Mouse (Mus musculus) megakaryocyte, embryonic 14.5 days (primary cell): ENCODE results near the gene Kat14. TPM values are rescaled to one million over a fixed set of nuclear protein-coding genes. Genes with fewer than 3 reads are reported as not detected.

Experiments
- H3K27me3 ChIP-seq: replicated peaks from 2 replicates; pipeline ENCODE3; 2012; ENCODE audit warnings: inconsistent platforms
- H3K36me3 ChIP-seq: replicated peaks from 2 replicates; pipeline ENCODE3; 2012; ENCODE audit warnings: low read length, inconsistent platforms, mixed read lengths
- H3K4me1 ChIP-seq: 2 replicates; pipeline ENCODE4 v1.6.1; 2012; ENCODE audit warnings: inconsistent platforms
- H3K4me3 ChIP-seq: replicated peaks from 2 replicates; pipeline ENCODE3; 2012; ENCODE audit warnings: moderate library complexity, mild to moderate bottlenecking, inconsistent platforms
- H3K9me3 ChIP-seq: 2 replicates; pipeline ENCODE4 v1.6.1; 2012; ENCODE audit warnings: inconsistent platforms
- FLI1 ChIP-seq: IDR thresholded peaks from 2 replicates; pipeline ENCODE4 v1.6.1; 2012; ENCODE audit warnings: low read length, inconsistent platforms, mixed read lengths
- GATA1 ChIP-seq: IDR thresholded peaks from 3 replicates; pipeline ENCODE4 v1.6.1; 2012; ENCODE audit warnings: mixed read lengths, low read length, inconsistent platforms, borderline replicate concordance
- polyA plus RNA-seq: library from polyadenylated mRNA; stranded (reverse); fragments of >175 nt; gene quantifications from 2 replicates; pipeline ENCODE4 v1.2.3, GENCODE M21; 2012; ENCODE audit warnings: low replicate concordance; ENCODE audit not compliant: insufficient read depth

Gene Kat14
- polyA plus RNA-seq, 1 experiment, result 5.0 TPM

- Histone ChIP-seq H3K4me1 (no peaks in the 10 kb centered on the region), H3K4me3 (no peak overlapping the region), H3K9me3 (peaks cover 8% of the 10 kb centered on the region), H3K27me3 (no peaks in the 10 kb centered on the region), H3K36me3 (no peaks in the 10 kb centered on the region)
- TF ChIP-seq GATA1, result no peak
- TF ChIP-seq FLI1, result no peak
These were observed 49.3 kb downstream of the Kat14 start for GRCm38 (mm10) chr2:144418062-144418461.

- peak overlapping the region; percentile 11 for H3K4me3 ChIP-seq
- H3K9me3 ChIP-seq, result peaks cover 18% of the 10 kb centered on the region
- no peaks in the 10 kb centered on the region for H3K4me1 ChIP-seq
- TF ChIP-seq FLI1 (no peak), GATA1 (no peak)
- H3K27me3 ChIP-seq, result peaks cover 2% of the 10 kb centered on the region
- no peaks in the 10 kb centered on the region for H3K36me3 ChIP-seq
These were observed 53.4 kb downstream of the Kat14 start for GRCm38 (mm10) chr2:144422094-144422675.

GRCm38 (mm10) chr2:144425761-144426160, 57.0 kb downstream of the Kat14 start:
- peaks cover 7% of the 10 kb centered on the region for H3K27me3 ChIP-seq
- no peaks in the 10 kb centered on the region for H3K36me3 ChIP-seq
- no peaks in the 10 kb centered on the region for H3K4me1 ChIP-seq
- no peak overlapping the region for H3K4me3 ChIP-seq
- TF ChIP-seq FLI1 (no peak), GATA1 (no peak)
- peaks cover 18% of the 10 kb centered on the region for H3K9me3 ChIP-seq

- H3K9me3 ChIP-seq, result peaks cover 12% of the 10 kb centered on the region
These were observed 59.1 kb downstream of the Kat14 start for GRCm38 (mm10) chr2:144427852-144428251.

GRCm38 (mm10) chr2:144428659-144429058, 59.9 kb downstream of the Kat14 start:
- peaks cover 7% of the 10 kb centered on the region for H3K27me3 ChIP-seq
- no peak overlapping the region for H3K4me3 ChIP-seq
- no peaks in the 10 kb centered on the region for H3K4me1 ChIP-seq
- H3K36me3 ChIP-seq, result no peaks in the 10 kb centered on the region
- H3K9me3 ChIP-seq, result peaks cover 4% of the 10 kb centered on the region
- no peak for TF ChIP-seq FLI1
- TF ChIP-seq GATA1, result no peak

More at GRCm38 (mm10) chr2:144427852-144428251, 59.1 kb downstream of the Kat14 start:
- no peaks in the 10 kb centered on the region for H3K36me3 ChIP-seq
- peaks cover 7% of the 10 kb centered on the region for H3K27me3 ChIP-seq
- no peaks in the 10 kb centered on the region for H3K4me1 ChIP-seq
- H3K4me3 ChIP-seq, result no peak overlapping the region
- TF ChIP-seq FLI1 (no peak), GATA1 (no peak)

GRCm38 (mm10) chr2:144429171-144429570, 60.4 kb downstream of the Kat14 start:
- no peaks in the 10 kb centered on the region for H3K4me1 ChIP-seq
- no peaks in the 10 kb centered on the region for H3K36me3 ChIP-seq
- no peak for TF ChIP-seq GATA1
- TF ChIP-seq FLI1, result no peak
- H3K27me3 ChIP-seq, result peaks cover 7% of the 10 kb centered on the region
- H3K4me3 ChIP-seq, result no peak overlapping the region
- H3K9me3 ChIP-seq, result no peaks in the 10 kb centered on the region

- H3K27me3 ChIP-seq, result peaks cover 5% of the 10 kb centered on the region
- no peaks in the 10 kb centered on the region for H3K9me3 ChIP-seq
- no peaks in the 10 kb centered on the region for H3K36me3 ChIP-seq
- H3K4me3 ChIP-seq, result no peak overlapping the region
- TF ChIP-seq FLI1 (no peak), GATA1 (no peak)
- no peaks in the 10 kb centered on the region for H3K4me1 ChIP-seq
These were observed 62.6 kb downstream of the Kat14 start for GRCm38 (mm10) chr2:144431286-144431825.

- Histone ChIP-seq H3K27me3 (no peaks in the 10 kb centered on the region), H3K4me1 (no peaks in the 10 kb centered on the region), H3K9me3 (no peaks in the 10 kb centered on the region), H3K4me3 (no peak overlapping the region), H3K36me3 (no peaks in the 10 kb centered on the region)
- no peak for TF ChIP-seq GATA1
- TF ChIP-seq FLI1, result no peak
These were observed 66.9 kb downstream of the Kat14 start for GRCm38 (mm10) chr2:144435679-144436078.

GRCm38 (mm10) chr2:144438424-144438823, 69.6 kb downstream of the Kat14 start:
- no peak for TF ChIP-seq FLI1
- TF ChIP-seq GATA1, result no peak
- H3K4me1 ChIP-seq, result no peaks in the 10 kb centered on the region

GRCm38 (mm10) chr2:144439191-144439700, 70.5 kb downstream of the Kat14 start:
- Histone ChIP-seq H3K27me3 (no peaks in the 10 kb centered on the region), H3K4me1 (no peaks in the 10 kb centered on the region), H3K36me3 (no peaks in the 10 kb centered on the region), H3K4me3 (no peak overlapping the region), H3K9me3 (no peaks in the 10 kb centered on the region)
- no peak for TF ChIP-seq GATA1
- TF ChIP-seq FLI1, result no peak

More at GRCm38 (mm10) chr2:144438424-144438823, 69.6 kb downstream of the Kat14 start:
- Histone ChIP-seq H3K9me3 (no peaks in the 10 kb centered on the region), H3K36me3 (no peaks in the 10 kb centered on the region), H3K4me3 (no peak overlapping the region), H3K27me3 (no peaks in the 10 kb centered on the region)
